Mouse (Mus musculus) embryo, embryonic 10.5 days (tissue): ENCODE measurements around the gene Iqschfp.

Experiments used
- DNase-seq: peaks from one replicate; pipeline ENCODE4 v3.0.0-alpha.2; 2015; ENCODE audit warnings: low spot score

Iqschfp gene

DNA sequence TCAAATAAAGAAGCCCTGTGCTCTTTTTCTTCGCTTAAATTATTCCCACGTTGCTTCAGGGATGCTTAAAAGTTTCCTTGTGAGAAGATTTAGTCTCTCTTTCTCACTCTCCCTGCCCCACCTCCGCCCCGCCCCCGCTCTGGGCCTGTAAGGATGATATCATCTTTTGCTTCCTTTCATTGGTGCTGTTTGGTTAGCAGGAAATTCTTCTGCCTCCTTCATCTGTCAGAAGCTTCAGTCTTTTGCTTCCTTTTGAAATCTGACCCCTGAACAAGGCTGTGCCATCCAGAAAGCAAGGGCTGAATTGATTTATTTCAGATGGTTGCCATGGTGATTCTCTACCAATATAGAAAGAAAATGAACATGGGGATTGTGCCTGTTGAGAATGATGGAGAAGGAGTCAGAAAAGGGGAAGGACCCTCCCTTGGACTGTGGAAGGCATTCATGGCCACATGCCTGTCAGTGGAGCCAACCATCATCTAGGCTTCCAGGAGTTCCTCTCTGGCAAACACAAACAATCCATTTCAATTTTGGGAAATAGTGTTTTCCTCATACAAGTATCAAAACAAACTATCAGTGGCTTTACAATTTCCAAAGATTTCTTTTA, 62.5 kb downstream of the Iqschfp start:
- peak; percentile 81 for DNase-seq

- DNase-seq, result no peak
Observed at GRCm38 (mm10) chr3:67959672-67960071, 67.6 kb downstream of the Iqschfp start.

GRCm38 (mm10) chr3:67960133-67960532, 68.1 kb downstream of the Iqschfp start:
- DNase-seq, result no peak

GRCm38 (mm10) chr3:67960727-67961126, 68.7 kb downstream of the Iqschfp start:
- no peak for DNase-seq

DNA sequence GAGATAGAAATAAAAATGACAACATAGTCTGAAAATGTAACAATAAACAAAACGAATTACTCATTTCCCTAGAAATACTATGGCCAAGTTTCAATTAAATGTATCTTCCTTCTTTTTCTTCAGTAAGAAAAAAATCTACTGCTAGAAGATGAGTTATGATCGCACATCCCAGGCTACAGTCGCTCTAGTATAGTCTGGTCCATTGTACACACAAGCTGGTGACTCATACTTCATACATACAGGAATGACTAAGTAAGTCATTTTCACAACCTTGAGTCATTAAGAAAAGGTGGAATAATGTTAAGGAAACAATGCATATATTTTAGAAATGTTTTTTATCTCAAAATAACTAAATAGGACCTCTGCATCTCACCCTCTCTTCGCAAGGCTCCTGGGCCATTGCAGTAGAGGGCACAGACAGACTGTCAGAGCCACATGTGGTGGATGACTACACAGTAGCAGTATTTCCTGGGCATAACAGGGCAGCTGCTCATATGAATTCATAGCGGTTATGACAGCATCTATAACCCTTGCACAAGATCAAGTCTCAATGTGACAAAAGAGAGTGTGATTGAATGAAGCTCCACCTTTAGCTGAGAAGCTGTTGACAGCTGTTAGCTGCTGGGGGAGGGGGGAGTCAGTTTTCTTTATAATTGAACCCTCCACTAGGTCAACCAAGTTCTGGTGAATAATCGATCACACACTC, 70.1 kb downstream of the Iqschfp start:
- no peak for DNase-seq

DNA sequence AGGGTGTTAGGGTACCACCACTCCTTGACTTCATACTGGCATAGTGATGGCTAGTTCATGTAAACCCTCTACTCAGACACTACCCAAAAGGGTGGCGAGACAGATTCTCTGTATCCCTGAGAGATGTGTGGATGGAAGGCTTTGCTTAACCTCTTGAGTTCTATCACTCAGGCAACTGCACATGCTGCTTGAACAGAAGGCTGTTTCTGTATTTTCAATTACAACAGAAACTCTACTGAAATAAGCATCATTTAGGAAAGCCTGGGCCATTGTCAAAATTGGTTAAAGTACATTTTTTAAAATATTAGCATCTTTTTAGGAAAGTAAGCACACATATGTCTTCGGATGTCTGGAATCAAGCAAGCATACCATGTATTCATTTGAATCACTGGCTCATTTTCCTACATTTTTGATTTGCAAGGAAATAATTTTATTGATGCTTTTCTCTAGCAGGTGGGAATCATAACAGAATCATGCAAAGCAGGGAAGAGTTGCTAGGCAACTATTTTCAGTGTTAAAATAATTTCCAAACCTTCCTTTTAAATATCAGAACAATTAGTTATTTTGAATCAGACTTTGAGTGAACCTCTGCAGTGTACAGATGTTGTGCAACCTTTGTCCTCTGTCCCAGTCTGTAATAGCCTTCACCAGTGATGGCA, 82.4 kb downstream of the Iqschfp start:
- no peak for DNase-seq

- no peak for DNase-seq
Observed at GRCm38 (mm10) chr3:67980006-67980405, 88.0 kb downstream of the Iqschfp start.

- DNase-seq, result peak; percentile 38
Observed at GRCm38 (mm10) chr3:67983329-67983728, 91.3 kb downstream of the Iqschfp start.

DNA sequence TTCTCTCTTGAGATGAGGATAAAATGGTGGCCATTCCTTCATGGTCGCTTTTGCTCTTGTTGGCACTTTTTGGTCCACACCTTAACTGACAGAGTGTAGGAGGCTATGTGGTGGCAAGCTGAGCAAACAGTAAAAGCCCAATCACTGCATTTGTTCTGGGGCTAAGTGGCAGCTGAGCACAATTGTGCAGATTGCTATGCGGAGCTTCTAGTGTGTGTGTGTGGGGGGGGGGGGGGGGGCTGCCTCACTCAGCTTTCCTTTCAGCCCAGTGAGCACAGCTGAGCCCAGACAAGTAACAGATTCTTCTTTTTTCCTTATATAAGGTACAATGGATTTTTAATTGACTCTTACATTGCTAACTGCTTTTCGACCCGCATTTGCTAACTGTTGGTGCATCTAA, 110.4 kb downstream of the Iqschfp start:
- DNase-seq, result no peak

- no peak for DNase-seq
Observed at GRCm38 (mm10) chr3:68012342-68012741, 120.3 kb downstream of the Iqschfp start.

GRCm38 (mm10) chr3:68015786-68016185, 123.8 kb downstream of the Iqschfp start:
- no peak for DNase-seq

DNA sequence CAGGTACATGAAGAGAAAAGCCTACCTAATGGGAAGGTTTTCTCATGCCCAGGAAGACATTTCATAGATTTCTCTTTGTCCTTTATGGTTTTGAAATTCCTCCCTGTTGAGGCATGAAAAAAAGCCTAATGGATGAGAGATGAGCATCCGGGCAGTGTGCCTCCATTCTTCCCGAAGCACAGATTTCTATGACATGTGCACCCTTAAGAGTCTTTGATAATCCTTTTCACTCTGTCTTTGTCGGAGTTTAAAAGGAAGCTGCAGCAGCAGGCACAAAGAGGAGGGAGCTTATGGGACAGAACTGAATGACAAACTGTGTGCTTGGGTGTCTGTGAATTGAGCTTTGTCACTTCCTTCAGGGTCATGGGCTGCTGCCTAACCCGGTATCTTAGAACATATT, 127.4 kb downstream of the Iqschfp start:
- no peak for DNase-seq

GRCm38 (mm10) chr3:68036097-68036496, 144.1 kb downstream of the Iqschfp start:
- peak; percentile 29 for DNase-seq

DNA sequence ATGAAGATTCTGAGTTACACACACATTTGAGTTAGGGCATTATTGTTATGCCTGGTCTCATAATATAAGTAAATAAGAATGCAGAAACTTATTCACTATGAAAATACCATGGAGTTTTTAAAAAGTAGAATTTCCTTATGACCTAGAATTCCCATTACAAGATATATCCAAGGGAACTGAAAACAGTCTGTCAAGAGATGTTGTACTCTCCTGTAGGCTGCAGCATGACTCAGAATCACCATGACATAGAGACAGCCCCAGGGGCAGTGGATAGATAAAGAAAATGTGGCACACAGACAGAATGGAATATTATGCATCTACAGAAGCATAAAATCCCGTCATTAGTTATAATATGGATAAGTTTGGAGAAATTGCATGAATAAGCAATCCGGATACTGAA, 150.9 kb downstream of the Iqschfp start:
- no peak for DNase-seq

GRCm38 (mm10) chr3:68045475-68046416, 153.7 kb downstream of the Iqschfp start:
- DNase-seq, result peak; percentile 87

- DNase-seq, result peak; percentile 71
Observed at GRCm38 (mm10) chr3:68053538-68053937, 161.5 kb downstream of the Iqschfp start.

DNA sequence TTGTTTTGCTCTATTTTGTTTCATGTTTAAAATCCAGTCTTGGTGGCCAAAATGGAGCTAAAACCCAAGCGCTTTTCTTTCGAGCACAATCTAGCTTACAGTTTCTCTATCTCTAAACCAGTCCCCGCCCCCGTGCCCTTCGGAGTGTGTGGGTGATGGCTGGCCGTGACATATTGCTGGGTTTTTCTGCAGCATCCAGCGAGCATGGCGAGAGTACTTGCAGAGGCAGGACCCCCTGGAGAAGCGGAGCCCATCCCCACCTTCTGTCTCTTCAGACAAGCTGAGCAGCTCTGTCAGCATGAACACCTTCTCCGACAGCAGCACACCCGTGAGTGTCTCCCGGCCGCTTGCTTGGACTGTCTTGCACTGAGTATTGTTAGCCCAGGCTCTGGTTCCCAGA, 163.0 kb downstream of the Iqschfp start:
- DNase-seq, result no peak

DNA sequence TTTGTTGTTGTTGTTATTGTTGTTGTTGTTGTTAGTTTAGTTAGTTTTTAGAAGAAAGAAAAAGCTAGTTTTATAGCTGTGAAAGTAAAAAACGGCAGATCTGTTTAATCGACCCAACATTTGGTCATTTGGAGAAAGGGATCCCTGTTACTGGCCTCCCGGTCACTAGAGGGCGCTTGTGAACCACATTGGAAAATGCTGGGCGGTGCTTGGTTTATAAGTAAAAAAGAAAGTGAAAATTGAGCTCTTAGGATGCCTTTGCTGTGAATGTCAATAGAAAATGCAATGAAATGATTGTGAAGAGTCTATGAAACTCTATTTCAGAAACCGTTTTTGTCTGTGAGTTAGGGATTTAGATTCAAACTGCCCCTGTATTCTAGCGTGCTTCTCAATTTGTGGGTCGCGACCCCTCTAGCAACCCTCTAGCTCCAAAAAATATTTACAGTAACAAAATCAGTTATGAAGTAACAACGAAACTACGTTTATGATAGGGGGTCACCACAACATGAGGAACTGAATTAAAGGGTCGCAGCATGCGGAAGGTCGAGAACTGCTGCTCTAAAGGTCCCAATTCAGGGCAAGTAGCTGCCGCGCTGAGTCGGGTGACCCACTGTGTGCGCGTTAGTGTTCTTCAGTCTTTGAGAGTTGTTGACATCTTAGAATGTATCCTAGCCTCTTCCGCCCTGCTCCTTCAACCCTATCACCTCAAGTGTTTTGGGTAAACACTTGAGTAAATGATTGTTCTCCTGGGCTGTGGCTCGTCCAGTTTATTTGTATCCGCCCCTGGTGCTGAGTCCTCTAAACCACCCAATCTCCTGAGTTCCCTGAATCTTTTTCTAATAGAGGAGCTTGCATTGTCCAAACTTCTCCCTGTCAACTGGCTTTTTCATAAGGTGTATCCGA, 164.6 kb downstream of the Iqschfp start:
- peak; percentile 86 for DNase-seq

DNA sequence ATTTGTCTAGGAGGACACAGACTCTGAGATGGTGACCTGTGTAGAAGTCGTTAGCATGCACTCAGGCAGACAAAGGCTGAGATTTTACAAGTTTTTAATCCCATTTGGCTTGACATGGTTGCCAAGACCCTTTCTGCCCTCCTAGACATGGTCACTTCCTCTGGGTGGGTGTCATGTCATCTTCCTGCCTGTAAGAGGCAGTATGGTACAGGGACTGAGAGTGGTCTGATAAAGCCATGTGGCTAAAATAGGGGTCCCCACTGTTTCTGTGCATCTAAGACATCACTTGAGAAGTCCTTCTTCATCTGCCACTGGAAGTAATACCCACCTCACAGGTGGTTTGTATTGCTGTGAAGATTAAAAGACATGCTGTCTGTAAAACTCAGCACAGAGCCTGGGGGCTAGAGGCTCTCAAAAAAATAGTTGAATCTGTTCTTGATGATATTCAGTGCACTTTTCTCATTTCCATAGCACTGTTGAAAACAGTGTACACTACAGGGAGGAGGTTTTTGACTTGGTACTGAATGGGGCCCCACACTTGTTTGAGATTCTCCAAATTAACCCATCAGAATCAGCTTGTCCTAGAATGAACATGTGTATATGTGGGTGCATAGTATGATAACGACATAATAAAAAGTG, 167.2 kb downstream of the Iqschfp start:
- peak; percentile 73 for DNase-seq

GRCm38 (mm10) chr3:68064731-68065130, 172.7 kb downstream of the Iqschfp start, which contains the start of gene Schip1:
Schip1 (plus strand) TSS chr3:68064802.
- DNase-seq, result peak; percentile 78
